Mouse (Mus musculus): ENCODE results near the gene Gfm1. TPM values are rescaled to one million over a fixed set of nuclear protein-coding genes. Genes with fewer than 3 reads are reported as not detected.

Gfm1 gene
- total and polyA plus RNA-seq, 3 experiments, result 47.0 to 98.9 (median 74.9) TPM

DNA sequence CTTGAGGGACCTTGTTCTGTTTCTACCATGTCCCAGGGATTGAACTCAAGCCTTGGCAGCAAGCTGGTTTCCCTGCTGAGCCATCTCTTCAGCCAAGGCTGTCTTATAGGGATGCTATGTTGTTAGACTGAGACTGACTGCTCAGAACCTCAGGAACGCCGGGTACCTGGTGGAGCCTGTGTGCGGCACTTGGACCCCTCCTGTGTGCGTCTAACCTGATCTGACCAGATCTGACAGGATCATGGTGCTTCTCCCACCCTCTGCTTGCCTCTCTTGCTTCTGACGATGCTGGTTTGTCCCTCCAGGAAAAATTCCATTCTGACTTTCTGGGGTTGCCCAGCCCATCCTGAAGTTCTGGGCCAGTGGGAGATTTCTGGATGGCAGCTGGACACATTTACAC lies 36.7 kb downstream of the Gfm1 start:
- no peak overlapping the region for H3K9ac ChIP-seq (ENCODE audit: insufficient read depth, low read depth)
- no peak for TF ChIP-seq ZNF384 (IDR thresholded peaks at IDR 0.05; ENCODE audit: low read depth, low read length)
- no peak for TF ChIP-seq JUN (IDR thresholded peaks at IDR 0.05; ENCODE audit: insufficient read depth, low read depth, low read length)
- TF ChIP-seq POLR2A (IDR thresholded peaks at IDR 0.05; ENCODE audit: low read depth, low read length), result no peak
- no peak for TF ChIP-seq MAZ (IDR thresholded peaks at IDR 0.05; ENCODE audit: low read depth, low read length)
- no peak for TF ChIP-seq E2F4 (IDR thresholded peaks at IDR 0.05; ENCODE audit: insufficient replicate concordance, low read depth, low read length)
- no peak for TF ChIP-seq SIN3A (IDR thresholded peaks at IDR 0.05; ENCODE audit: low read length)
- no peak for TF ChIP-seq TBP (conservative IDR thresholded peaks at IDR 0.05; ENCODE audit: low read depth, low read length)
- no peak for TF ChIP-seq ZC3H11A (IDR thresholded peaks at IDR 0.05; ENCODE audit: low read depth, low read length)
- no peak for TF ChIP-seq ETS1 (conservative IDR thresholded peaks at IDR 0.05; ENCODE audit: low read depth, low read length)
- no peak for TF ChIP-seq CHD1 (IDR thresholded peaks at IDR 0.05; ENCODE audit: low read depth, low read length)
- TF ChIP-seq CTCF (conservative IDR thresholded peaks at IDR 0.05 in 1 of 2, IDR thresholded peaks at IDR 0.05 in 1 of 2; ENCODE audit: low read depth in 2 of 2, low read length in 2 of 2), result no peak
- no peak for TF ChIP-seq NRF1 (IDR thresholded peaks at IDR 0.05; ENCODE audit: low read depth, low read length)
- TF ChIP-seq MYC (IDR thresholded peaks at IDR 0.05; ENCODE audit: low read depth, low read length), result no peak
- no peak for TF ChIP-seq RCOR1 (conservative IDR thresholded peaks at IDR 0.05; ENCODE audit: low read depth, low read length)
- TF ChIP-seq EP300 (IDR thresholded peaks at IDR 0.05; ENCODE audit: low read length), result no peak
- TF ChIP-seq SMC3 (IDR thresholded peaks at IDR 0.05; ENCODE audit: low read depth, low read length), result no peak
- TF ChIP-seq BHLHE40 (IDR thresholded peaks at IDR 0.05; ENCODE audit: low read depth, low read length), result no peak
- no peak overlapping the region for H3K27ac ChIP-seq (ENCODE audit: insufficient read depth, low read depth)
- dilution Hi-C loops (cut with MboI; ENCODE audit: extremely low pct_ligation_motif_present, extremely low pct_unique_long_range_greater_than_20kb, low sequenced_read_pairs) (no loop called here), in situ Hi-C loops (cut with MboI; ENCODE audit: low pct_ligation_motif_present, low pct_unique_long_range_greater_than_20kb, low sequenced_read_pairs) (no loop called here)
- H3K4me2 ChIP-seq (ENCODE audit: insufficient read depth, low read depth, poor library complexity, severe bottlenecking), result no peak overlapping the region
- H3K9me3 ChIP-seq (replicated peaks; ENCODE audit: low read length), result no peaks in the 10 kb centered on the region
- no peak overlapping the region for H3K4me3 ChIP-seq (replicated peaks in 1 of 3; ENCODE audit: low read depth in 2 of 3, low read length in 2 of 3, poor library complexity in 1 of 3)
- H3K27me3 ChIP-seq (replicated peaks), result no peaks in the 10 kb centered on the region
- H3K4me1 ChIP-seq (ENCODE audit: control insufficient read depth in 1 of 2, insufficient read depth in 2 of 2), result peaks cover 6 to 21% of the 10 kb centered on the region in 2 experiments; a peak in 3 of 4 replicates
- H3K79me2 ChIP-seq (replicated peaks; ENCODE audit: control insufficient read depth, extremely low read depth, insufficient read depth, poor library complexity, severe bottlenecking), result peaks cover 6% of the 10 kb centered on the region; the same call in 1 of the 2 replicates
- no peak for DNase-seq (ENCODE audit: extremely low read depth)
- H3K36me3 ChIP-seq (replicated peaks in 1 of 2; ENCODE audit: control insufficient read depth in 1 of 2, insufficient read depth in 1 of 2, low read length in 1 of 2), result peaks cover 24 to 52% of the 10 kb centered on the region in 2 experiments

DNA sequence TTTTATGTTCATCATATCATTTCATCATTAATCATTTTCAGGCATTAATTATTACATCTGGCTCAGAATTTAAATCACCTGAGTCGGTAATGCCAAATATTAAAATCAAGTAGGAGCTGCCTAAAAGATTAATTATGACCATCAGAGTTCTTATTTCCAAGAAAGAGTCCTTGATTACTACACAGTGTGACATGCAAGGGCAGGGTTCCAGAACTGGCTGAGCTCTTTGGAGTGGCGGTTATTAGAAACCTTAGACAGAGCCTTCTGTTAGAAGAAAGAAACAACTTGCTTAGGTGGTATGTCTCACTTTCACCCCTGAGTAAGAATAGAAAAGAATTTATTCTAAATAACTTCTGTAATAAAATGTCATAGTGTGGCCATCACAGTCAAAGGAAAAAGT lies 37.4 kb downstream of the Gfm1 start:
- no peak overlapping the region for H3K4me2 ChIP-seq (ENCODE audit: insufficient read depth, low read depth, poor library complexity, severe bottlenecking)
- peaks cover 4% of the 10 kb centered on the region; the same call in 1 of the 2 replicates for H3K79me2 ChIP-seq (replicated peaks; ENCODE audit: control insufficient read depth, extremely low read depth, insufficient read depth, poor library complexity, severe bottlenecking)
- no peak overlapping the region for H3K27ac ChIP-seq (ENCODE audit: insufficient read depth, low read depth)
- no peak for DNase-seq (ENCODE audit: extremely low read depth)
- dilution Hi-C loops (cut with MboI; ENCODE audit: extremely low pct_ligation_motif_present, extremely low pct_unique_long_range_greater_than_20kb, low sequenced_read_pairs) (no loop called here), in situ Hi-C loops (cut with MboI; ENCODE audit: low pct_ligation_motif_present, low pct_unique_long_range_greater_than_20kb, low sequenced_read_pairs) (no loop called here)
- H3K9ac ChIP-seq (ENCODE audit: insufficient read depth, low read depth), result no peak overlapping the region
- H3K4me1 ChIP-seq (ENCODE audit: control insufficient read depth in 1 of 2, insufficient read depth in 2 of 2), result peaks cover 6 to 15% of the 10 kb centered on the region in 2 experiments; a peak in 3 of 4 replicates
- no peaks in the 10 kb centered on the region for H3K27me3 ChIP-seq (replicated peaks)
- H3K4me3 ChIP-seq (replicated peaks in 1 of 3; ENCODE audit: low read depth in 2 of 3, low read length in 2 of 3, poor library complexity in 1 of 3), result no peak overlapping the region
- no peaks in the 10 kb centered on the region for H3K9me3 ChIP-seq (replicated peaks; ENCODE audit: low read length)
- peaks cover 27 to 57% of the 10 kb centered on the region in 2 experiments for H3K36me3 ChIP-seq (replicated peaks in 1 of 2; ENCODE audit: control insufficient read depth in 1 of 2, insufficient read depth in 1 of 2, low read length in 1 of 2)
- no peak for TF ChIP-seq MYC (IDR thresholded peaks at IDR 0.05; ENCODE audit: low read depth, low read length)
- no peak for TF ChIP-seq MEF2A (IDR thresholded peaks at IDR 0.05; ENCODE audit: borderline replicate concordance, low read depth, low read length)
- no peak for TF ChIP-seq PAX5 (IDR thresholded peaks at IDR 0.05; ENCODE audit: low read length)
- no peak for TF ChIP-seq ZC3H11A (IDR thresholded peaks at IDR 0.05; ENCODE audit: low read depth, low read length)
- no peak for TF ChIP-seq SIN3A (IDR thresholded peaks at IDR 0.05; ENCODE audit: low read length)
- TF ChIP-seq MXI1 (IDR thresholded peaks at IDR 0.05; ENCODE audit: low read depth, low read length), result no peak
- TF ChIP-seq JUN (IDR thresholded peaks at IDR 0.05; ENCODE audit: insufficient read depth, low read depth, low read length), result no peak
- TF ChIP-seq USF2 (conservative IDR thresholded peaks at IDR 0.05; ENCODE audit: low read depth, low read length), result no peak
- TF ChIP-seq RAD21 (IDR thresholded peaks at IDR 0.05; ENCODE audit: low read depth, low read length), result no peak
- no peak for TF ChIP-seq IRF4 (IDR thresholded peaks at IDR 0.05; ENCODE audit: low read depth, low read length)
- TF ChIP-seq UBTF (IDR thresholded peaks at IDR 0.05; ENCODE audit: low read depth, low read length), result no peak
- no peak for TF ChIP-seq TCF12 (IDR thresholded peaks at IDR 0.05; ENCODE audit: low read depth, low read length)
- no peak for TF ChIP-seq CTCF (conservative IDR thresholded peaks at IDR 0.05 in 1 of 2, IDR thresholded peaks at IDR 0.05 in 1 of 2; ENCODE audit: low read depth in 2 of 2, low read length in 2 of 2)
- TF ChIP-seq ELF1 (IDR thresholded peaks at IDR 0.05; ENCODE audit: low read depth, low read length), result no peak
- no peak for TF ChIP-seq EP300 (IDR thresholded peaks at IDR 0.05; ENCODE audit: low read length)
- no peak for TF ChIP-seq NRF1 (IDR thresholded peaks at IDR 0.05; ENCODE audit: low read depth, low read length)

Measured in CH12.LX (cell line).